Comparison of ENCODE assay signal across 7 mouse cellular contexts in the genomic region with DNA sequence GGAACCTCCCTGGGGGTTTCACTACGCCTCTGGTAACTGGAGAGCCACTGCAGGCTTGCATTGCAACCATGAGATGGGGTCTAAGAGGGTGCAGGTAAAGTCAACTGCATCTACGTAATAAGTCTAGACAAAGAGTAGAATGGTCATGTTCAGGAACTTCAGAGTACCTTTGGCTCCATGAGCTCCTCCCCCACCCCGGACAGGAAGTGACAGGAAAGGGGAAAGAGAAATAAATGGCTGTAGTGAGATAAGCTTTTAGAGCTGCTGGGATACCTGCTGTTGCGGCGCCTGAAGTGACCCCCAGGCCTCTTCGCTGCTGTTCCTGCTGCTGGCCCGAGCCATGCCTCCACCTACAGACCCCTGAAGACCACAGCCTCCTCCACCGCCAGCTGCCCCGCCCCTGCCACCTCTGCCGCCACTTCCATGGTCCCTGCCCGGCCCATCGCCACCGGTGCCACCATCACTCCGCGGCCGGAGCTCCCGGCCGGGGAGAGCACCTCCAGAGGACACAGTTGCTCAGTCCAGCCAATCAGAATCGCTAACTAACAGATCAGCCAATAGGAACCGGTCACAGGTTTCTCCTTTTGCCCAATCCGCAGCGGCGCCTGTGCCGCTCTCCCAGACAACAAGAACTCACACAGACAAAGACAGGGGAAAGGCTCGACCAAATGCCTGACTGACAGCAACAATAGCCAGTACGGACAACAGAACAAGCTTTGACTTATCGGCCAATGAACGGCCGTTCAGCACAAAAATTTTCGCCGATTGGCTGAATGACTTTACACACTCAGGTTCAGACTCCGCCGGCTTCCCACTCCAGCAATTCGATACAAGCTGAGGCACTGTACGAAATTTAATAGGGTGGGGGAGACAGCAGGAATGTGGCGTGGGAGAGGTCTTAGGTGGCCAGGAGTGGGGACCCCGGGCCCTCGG. TPM values are rescaled to one million over a fixed set of nuclear protein-coding genes. Genes with fewer than 3 reads are reported as not detected.
DNase-seq lines count a peak whose midpoint lies in the region; ATAC-seq lines count a peak whose summit lies in the region.

A gene (minus strand): TSS at position 630 of the 933 bp plus-strand sequence.

- peaks cover 51% of the 10 kb centered on the region for H3K4me1 ChIP-seq in intestine, embryonic 15.5 days (replicated peaks)
- H3K4me1 ChIP-seq in midbrain, embryonic 10.5 days = peaks cover 75% of the 10 kb centered on the region

- H3K36me3 ChIP-seq in intestine, embryonic 15.5 days = peaks cover 22% of the 10 kb centered on the region
- peaks cover 46% of the 10 kb centered on the region for H3K36me3 ChIP-seq in midbrain, embryonic 10.5 days

- intact Hi-C loops in gastrocnemius, postnatal 36 days (cut with DNase I) = no loop called here
- intact Hi-C loops in left cerebral cortex, postnatal 25 days (cut with DNase I) = no loop called here

- H3K27me3 ChIP-seq in intestine, embryonic 15.5 days (replicated peaks) = no peaks in the 10 kb centered on the region
- no peaks in the 10 kb centered on the region for H3K27me3 ChIP-seq in midbrain, embryonic 10.5 days (ENCODE audit: low read depth, poor library complexity, severe bottlenecking)

- peak within 1 kb of the TSS; percentile 91 for H3K9ac ChIP-seq in intestine, embryonic 15.5 days

- ATAC-seq in intestine, embryonic 15.5 days = peak; percentile 94

- peak within 1 kb of the TSS; percentile 97 for H3K27ac ChIP-seq in intestine, embryonic 15.5 days
- H3K27ac ChIP-seq in midbrain, embryonic 10.5 days (replicated peaks) = peak within 1 kb of the TSS; percentile 99

- WGBS in intestine, embryonic 15.5 days = under 1% methylated on average over 38 of the region's 38 CpGs
- under 1% methylated on average over 38 of the region's 38 CpGs for WGBS in midbrain, embryonic 10.5 days

- peak within 1 kb of the TSS; percentile 65 for H3K4me3 ChIP-seq in intestine, embryonic 15.5 days (replicated peaks)
- peak within 1 kb of the TSS; percentile 89 for H3K4me3 ChIP-seq in midbrain, embryonic 10.5 days

- no peaks in the 10 kb centered on the region for H3K9me3 ChIP-seq in intestine, embryonic 15.5 days
- no peaks in the 10 kb centered on the region for H3K9me3 ChIP-seq in midbrain, embryonic 10.5 days (replicated peaks)

- DNase-seq in adrenal gland, adult 2 months = peak; percentile 98
- DNase-seq in embryo, embryonic 11.5 days (ENCODE audit: low read depth, low spot score) = peak; percentile 97
- DNase-seq in gastrocnemius, postnatal 36 days = peak; percentile 82 to 91
- peak; percentile 95 to 100 for DNase-seq in left cerebral cortex, postnatal 25 days (ENCODE audit: low spot score in 2 of 2)
- peak; percentile 96 for DNase-seq in midbrain, embryonic 10.5 days (ENCODE audit: low spot score)
- peak; percentile 80 for DNase-seq in right cerebral cortex, postnatal 4 days

- peak within 1 kb of the TSS; percentile 98 for H3K4me2 ChIP-seq in intestine, embryonic 15.5 days (replicated peaks)

RNA-seq across cellular contexts. Expression of the gene that starts here (rescaled TPM):
- total RNA-seq in adrenal gland, adult 2 months (2021) = 100 to 1,000 TPM in 1 of 2 experiments, 10 to 100 TPM in 1; 79.1 to 117 TPM
- 388 and 405 TPM in 2 replicates for polyA plus RNA-seq in adrenal gland, adult 2 months (2012; rRNA removed)
- total RNA-seq in gastrocnemius, postnatal 36 days (2021) = 10 to 100 TPM; 35.4 to 35.8 TPM
- 79.6 and 89.1 TPM in 2 replicates for polyA plus RNA-seq in intestine, embryonic 15.5 days (2015; fragmentation: Nextera tagmentation; extraction: Ambion mirVana)
- 10 to 100 TPM; 36.7 to 48.7 TPM for total RNA-seq in left cerebral cortex, postnatal 25 days (2021)
- 138 and 180 TPM in 2 replicates for polyA plus RNA-seq in midbrain, embryonic 10.5 days (2016; fragmentation: Nextera tagmentation; extraction: Ambion mirVana)

Comparison
In these comparisons a context has a peak if more than half of its experiments do, and no peak if none do; other contexts are left out.
1. Peak in every context shown above with its lines: DNase-seq, ATAC-seq, H3K4me3 ChIP-seq and H3K27ac ChIP-seq.